Mouse (Mus musculus) embryonic facial prominence, embryonic 10.5 days (tissue): ENCODE data around the gene Amdhd2. TPM values are rescaled to one million over a fixed set of nuclear protein-coding genes. Genes with fewer than 3 reads are reported as not detected.

Experiments used
- DNase-seq: peaks from one replicate; pipeline ENCODE4 v3.0.0-alpha.2; 2017; ENCODE audit warnings: low spot score
- H3K27ac ChIP-seq: fragments of 300-500 bp; sonication (generic); replicated peaks from 2 replicates; pipeline ENCODE4 v1.5.1; 2016; ENCODE audit warnings: mild to moderate bottlenecking
- H3K27me3 ChIP-seq: fragments of 300-500 bp; sonication (generic); replicated peaks from 2 replicates; pipeline ENCODE4 v1.6.1; 2016; ENCODE audit warnings: low read depth, mild to moderate bottlenecking; ENCODE audit not compliant: poor library complexity, severe bottlenecking
- H3K36me3 ChIP-seq: fragments of 300-500 bp; sonication (generic); replicated peaks from 2 replicates; pipeline ENCODE4 v1.6.1; 2016; ENCODE audit warnings: mild to moderate bottlenecking, moderate library complexity
- H3K4me1 ChIP-seq: fragments of 300-500 bp; sonication (generic); 2 replicates; pipeline ENCODE4 v1.6.1; 2016
- H3K4me3 ChIP-seq: fragments of 300-500 bp; sonication (generic); 2 replicates; pipeline ENCODE4 v1.5.1; 2016; ENCODE audit warnings: mild to moderate bottlenecking, moderate library complexity
- H3K9me3 ChIP-seq: fragments of 300-500 bp; sonication (generic); 2 replicates; pipeline ENCODE4 v1.6.1; 2016; ENCODE audit warnings: mild to moderate bottlenecking
- WGBS: fragments of 180-500 bp; shearing (Covaris S2); methylation state at CpG from one replicate; pipeline ENCODE4 v1.1.7; 2016; 5-methylcytosine and 5-hydroxymethylcytosine counted together
- polyA plus RNA-seq: library from polyadenylated mRNA; unstranded; fragments of >200 nt; fragmentation: Nextera tagmentation; extraction: Ambion mirVana; gene quantifications from 2 replicates; pipeline ENCODE4 v1.2.1, GENCODE M21; 2016

Gene Amdhd2
- polyA plus RNA-seq, 1 experiment from 2014 or later, result 50.0 TPM

- no peak overlapping the region for H3K4me3 ChIP-seq
- no peak for DNase-seq
- H3K27ac ChIP-seq, result no peak overlapping the region
- H3K27me3 ChIP-seq, result no peaks in the 10 kb centered on the region
- peaks cover 41% of the 10 kb centered on the region for H3K36me3 ChIP-seq
- no peaks in the 10 kb centered on the region for H3K4me1 ChIP-seq
- 93% methylated on average over 1 of the region's 1 CpGs for WGBS
- no peaks in the 10 kb centered on the region for H3K9me3 ChIP-seq
These were observed 52.3 kb downstream of the Amdhd2 start for GRCm38 (mm10) chr17:24111256-24111655.

- Histone ChIP-seq H3K27ac (no peak overlapping the region), H3K9me3 (no peaks in the 10 kb centered on the region), H3K4me3 (no peak overlapping the region), H3K4me1 (no peaks in the 10 kb centered on the region), H3K36me3 (peaks cover 60% of the 10 kb centered on the region), H3K27me3 (no peaks in the 10 kb centered on the region)
- no peak for DNase-seq
- 90% methylated on average over 1 of the region's 1 CpGs for WGBS
These were observed 54.7 kb downstream of the Amdhd2 start for GRCm38 (mm10) chr17:24108896-24109295.

Other genes starting within 250 kb of the Amdhd2 start
- not detected in 2 replicates for gene Dcpp3, start 246.3 kb downstream of the Amdhd2 start, polyA plus RNA-seq
- not detected in 2 replicates for gene Sbp, start 222.1 kb downstream of the Amdhd2 start, polyA plus RNA-seq
- gene Sbpl, start 208.5 kb downstream of the Amdhd2 start, polyA plus RNA-seq, result not detected in 2 replicates
- gene Prss30, start 183.2 kb downstream of the Amdhd2 start, polyA plus RNA-seq, result not detected in 2 replicates
- gene Prss22, start 165.7 kb downstream of the Amdhd2 start, polyA plus RNA-seq, result 3.0 and 3.6 TPM in 2 replicates
- 0.11 and 0.24 TPM in 2 replicates for gene Prss27, start 125.6 kb downstream of the Amdhd2 start, polyA plus RNA-seq
- gene Kctd5, start 90.3 kb downstream of the Amdhd2 start, polyA plus RNA-seq, result 97.6 and 99.9 TPM in 2 replicates
- 30.4 and 30.9 TPM in 2 replicates for gene Pdpk1, start 12.8 kb downstream of the Amdhd2 start, polyA plus RNA-seq
- 422 and 435 TPM in 2 replicates for gene Atp6v0c, start 5.9 kb upstream of the Amdhd2 start, polyA plus RNA-seq
- gene Tbc1d24, start 41.8 kb upstream of the Amdhd2 start, polyA plus RNA-seq, result 6.0 and 6.1 TPM in 2 replicates
- gene Ntn3, start 45.8 kb upstream of the Amdhd2 start, polyA plus RNA-seq, result 5.0 and 7.3 TPM in 2 replicates
- gene Tedc2, start 57.1 kb upstream of the Amdhd2 start, polyA plus RNA-seq, result 23.0 and 24.8 TPM in 2 replicates
- gene Ccnf, start 87.7 kb upstream of the Amdhd2 start, polyA plus RNA-seq, result 113 and 122 TPM in 2 replicates
- gene Abca17, start 187.3 kb upstream of the Amdhd2 start, polyA plus RNA-seq, result 0.16 TPM in 1 of 2 replicates, not detected in the other
- gene Abca3, start 188.2 kb upstream of the Amdhd2 start, polyA plus RNA-seq, result 6.1 and 7.1 TPM in 2 replicates